Mouse (Mus musculus): ENCODE measurements around the gene Fez1.

DNA sequence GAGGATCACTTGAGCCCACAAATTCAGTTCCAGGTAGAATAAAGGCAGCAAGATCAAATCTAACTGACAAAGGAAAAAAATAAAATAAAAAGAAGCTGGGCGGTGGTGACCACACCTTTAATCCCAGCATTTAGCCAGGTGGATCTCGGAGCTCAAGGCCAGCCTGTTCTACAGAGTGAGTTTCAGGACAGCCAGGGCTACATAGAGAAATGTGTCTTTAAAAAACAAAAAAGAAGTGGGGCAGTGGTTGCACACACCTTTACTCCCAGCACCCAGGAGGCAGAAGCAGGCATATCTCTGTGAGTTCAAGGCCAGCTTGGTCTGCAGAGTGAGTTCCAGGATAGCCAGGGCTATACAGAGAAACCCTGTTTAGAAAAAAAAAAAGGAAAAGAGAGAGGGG lies 19.7 kb upstream of the Fez1 start:
- TF ChIP-seq POLR2A (IDR thresholded peaks at IDR 0.05; ENCODE audit: borderline replicate concordance, low read depth, low read length) = no peak
- no peak for TF ChIP-seq CTCF (IDR thresholded peaks at IDR 0.05; ENCODE audit: low read depth, low read length)
